Mouse (Mus musculus): Measurements from ENCODE around the gene Inhbb.

Gene Inhbb

GRCm38 (mm10) chr1:119421576-119422421 is at the start of gene Inhbb:
Gene Inhbb (minus strand): TSS chr1:119422248.
- peak in 1 of 2 experiments; percentile 9 for DNase-seq

DNA sequence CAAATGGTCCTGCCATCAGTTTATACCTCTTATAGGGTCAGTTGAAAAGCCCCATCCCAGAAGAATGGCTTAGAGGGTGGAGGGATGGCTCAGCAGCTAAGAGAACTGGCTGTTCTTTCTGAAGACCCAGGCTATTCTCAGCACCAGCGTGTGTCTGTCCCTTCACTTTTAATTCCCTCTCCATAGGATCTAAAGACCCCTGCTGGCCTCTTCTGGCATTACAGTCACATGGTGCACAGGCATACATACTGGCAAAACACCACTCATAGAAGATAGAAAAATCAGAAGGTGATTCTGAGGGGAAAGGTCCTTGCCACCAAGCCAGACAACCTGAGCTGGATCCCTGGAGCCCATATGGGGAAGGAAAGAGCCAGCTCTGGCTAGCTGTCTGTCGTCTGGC is 41.3 kb upstream of the Inhbb start:
- peak; percentile 20 to 64 for DNase-seq

GRCm38 (mm10) chr1:119460062-119460461 is 38.0 kb upstream of the Inhbb start:
- no peak for DNase-seq

DNA sequence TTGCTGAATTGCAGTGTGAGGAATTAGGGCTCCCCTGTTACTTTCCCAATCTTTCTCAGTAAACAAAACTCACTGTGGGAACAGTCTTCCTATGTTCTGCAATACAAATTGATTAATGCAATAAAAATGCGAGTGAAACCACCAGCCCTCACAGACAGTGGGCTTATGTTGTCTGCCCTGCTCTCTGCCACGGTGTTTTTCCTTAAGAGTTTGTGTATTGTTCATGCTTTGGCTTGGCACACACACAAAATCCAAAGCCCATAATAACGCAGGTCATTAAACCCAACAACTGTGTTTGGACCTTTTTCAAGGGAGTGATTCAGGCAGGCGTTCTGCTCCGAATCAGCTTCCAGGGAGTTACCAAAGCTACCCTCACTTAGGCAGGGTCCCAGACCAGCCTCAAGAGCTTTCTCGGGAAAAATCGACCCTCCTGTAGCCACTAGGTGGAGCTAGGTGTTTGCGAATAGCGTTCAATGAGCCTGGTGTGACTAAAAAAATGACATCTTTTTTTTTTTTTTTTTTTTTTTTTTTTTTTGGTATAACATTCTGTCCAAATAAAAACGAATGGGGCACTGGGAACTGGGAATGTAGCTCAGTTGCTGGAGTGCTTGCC is 36.1 kb upstream of the Inhbb start:
- peak; percentile 31 to 72 for DNase-seq

GRCm38 (mm10) chr1:119457528-119457855 is 35.4 kb upstream of the Inhbb start:
- no peak for DNase-seq

DNA sequence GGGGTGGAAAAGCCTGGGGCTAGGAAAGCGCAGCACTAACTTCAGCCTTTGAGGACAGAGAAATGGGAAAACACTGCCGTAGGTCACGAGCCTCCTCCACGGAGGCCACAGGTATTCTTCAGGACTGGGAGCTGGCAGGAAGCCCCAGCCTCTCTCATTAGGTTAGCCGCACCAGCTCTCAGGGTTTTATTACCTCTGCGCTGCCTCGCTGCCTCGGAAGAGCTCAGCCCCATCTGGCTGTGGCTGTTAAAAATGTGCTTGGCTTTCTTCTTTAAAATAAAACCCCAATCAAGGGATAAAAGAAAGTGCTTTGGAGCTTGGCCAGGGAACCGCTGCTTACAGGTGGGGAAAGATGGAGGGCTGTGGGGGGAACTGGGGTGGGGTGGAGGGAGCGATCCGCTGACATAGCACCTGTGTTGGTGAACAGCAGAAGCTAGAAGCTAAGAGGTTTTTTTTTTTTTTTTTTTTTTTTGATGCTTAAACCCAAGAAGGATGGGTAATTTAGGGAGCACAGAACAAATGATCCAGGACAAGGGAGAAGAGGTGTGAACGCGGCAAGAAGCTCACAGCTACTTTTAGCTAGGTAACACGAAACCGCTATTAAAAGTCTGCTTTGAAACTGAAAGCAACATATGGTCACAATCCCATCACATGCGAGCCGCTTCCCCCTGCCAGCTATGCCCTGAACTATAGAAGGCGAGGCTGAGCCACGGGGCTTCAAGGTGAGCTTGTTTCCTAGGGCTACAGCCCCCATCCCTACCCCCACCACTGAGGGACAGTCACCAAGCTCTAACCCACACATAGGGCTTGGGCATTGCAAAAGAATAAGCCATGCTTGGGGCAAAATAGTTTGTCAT is 34.9 kb upstream of the Inhbb start:
- DNase-seq: peak; percentile 16 to 25

GRCm38 (mm10) chr1:119453731-119454130 is 31.7 kb upstream of the Inhbb start:
- no peak for DNase-seq

DNA sequence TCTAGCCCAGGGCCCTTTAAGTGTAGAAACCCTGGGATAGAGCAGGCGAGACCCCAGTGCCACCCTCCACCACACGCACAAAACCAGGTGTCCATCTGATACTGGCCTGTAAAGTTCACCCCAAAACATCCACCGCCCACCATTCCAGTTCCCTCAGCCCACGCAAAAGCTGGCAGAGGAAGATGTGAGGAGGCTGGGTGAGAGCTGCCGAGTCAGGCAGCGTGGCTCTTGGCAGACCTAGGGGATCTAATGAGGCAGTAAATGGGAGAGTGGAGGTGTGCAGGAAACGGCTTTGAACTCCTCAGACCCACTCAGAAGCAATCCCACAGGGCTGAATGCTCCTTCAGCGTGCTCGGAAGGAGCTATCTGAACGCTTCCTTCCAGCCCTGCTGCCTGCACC is 29.4 kb upstream of the Inhbb start:
- no peak for DNase-seq

DNA sequence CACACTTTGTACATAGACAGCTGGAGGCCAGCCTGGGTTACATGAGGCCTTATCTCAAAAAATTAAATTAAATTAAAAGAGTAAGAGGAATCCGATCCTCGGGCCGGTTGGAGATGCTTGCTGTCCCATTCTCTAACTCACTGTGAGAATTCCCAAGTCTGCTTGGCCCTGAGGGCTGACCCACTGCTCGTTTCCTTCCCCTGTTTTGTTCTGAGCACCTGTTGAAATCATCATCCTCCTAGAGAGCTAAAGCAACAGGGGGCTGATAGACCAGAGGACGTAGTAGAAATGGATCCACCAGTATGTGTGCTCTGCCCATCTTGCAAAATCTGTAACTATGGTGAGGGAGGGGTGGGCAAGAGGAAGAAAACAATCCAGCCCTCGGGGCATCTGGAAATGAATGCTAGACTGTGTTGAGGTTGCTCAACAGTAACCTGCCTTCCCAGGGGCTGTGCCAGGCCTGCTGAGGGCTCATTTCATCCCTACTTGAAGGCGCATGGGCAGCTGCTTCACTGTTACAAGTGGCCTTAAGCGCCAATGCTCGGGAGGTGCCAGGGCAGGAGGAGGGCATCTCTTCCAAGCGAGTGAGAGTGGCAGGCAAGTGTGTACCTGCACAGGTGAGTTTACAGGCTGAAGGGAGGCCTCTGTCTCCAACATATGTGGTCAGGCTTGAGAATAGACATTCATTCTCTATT is 28.8 kb upstream of the Inhbb start:
- no peak for DNase-seq

- DNase-seq: no peak
Observed at GRCm38 (mm10) chr1:119446753-119447283, 24.8 kb upstream of the Inhbb start.

DNA sequence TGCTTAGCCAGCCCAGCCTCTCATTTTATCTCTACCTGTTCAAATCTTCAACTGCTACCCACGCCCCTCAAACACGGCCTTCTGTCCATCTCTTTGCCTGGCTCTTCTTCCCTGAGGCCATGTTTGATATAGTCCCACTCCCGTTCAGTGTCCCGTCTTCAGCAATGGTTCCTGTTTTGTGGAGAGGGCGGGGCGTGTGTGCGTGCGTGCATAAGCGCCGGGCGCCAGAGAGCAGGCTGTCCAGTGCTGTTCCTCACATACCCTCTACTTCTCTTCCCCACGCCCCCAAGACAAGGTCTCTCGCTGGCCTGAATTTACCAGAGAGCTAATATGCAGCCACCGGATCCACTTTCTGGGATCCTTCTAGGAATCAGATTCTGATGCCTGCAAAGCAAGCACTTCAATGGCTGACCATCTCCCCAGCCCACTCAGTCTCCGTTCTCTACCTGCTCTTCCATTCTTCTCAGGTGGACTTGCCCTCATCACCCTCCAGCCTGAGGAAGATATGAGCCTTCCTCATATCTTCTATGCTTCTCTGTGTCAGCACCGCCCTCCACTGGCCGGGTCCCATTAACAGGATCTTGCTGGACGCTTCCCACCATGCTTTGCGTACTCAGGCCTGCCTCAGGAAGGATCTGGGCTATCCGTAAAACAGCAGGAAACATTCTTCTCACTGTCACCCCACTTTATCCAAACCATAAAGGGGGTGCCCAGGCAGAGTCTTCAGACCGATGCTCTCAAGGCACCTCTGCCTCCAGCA is 21.7 kb upstream of the Inhbb start:
- no peak for DNase-seq

GRCm38 (mm10) chr1:119442901-119443300 is 20.9 kb upstream of the Inhbb start:
- no peak for DNase-seq

- DNase-seq: no peak
Observed at GRCm38 (mm10) chr1:119438105-119438637, 16.1 kb upstream of the Inhbb start.

- no peak for DNase-seq
Observed at GRCm38 (mm10) chr1:119437401-119437800, 15.4 kb upstream of the Inhbb start.

DNA sequence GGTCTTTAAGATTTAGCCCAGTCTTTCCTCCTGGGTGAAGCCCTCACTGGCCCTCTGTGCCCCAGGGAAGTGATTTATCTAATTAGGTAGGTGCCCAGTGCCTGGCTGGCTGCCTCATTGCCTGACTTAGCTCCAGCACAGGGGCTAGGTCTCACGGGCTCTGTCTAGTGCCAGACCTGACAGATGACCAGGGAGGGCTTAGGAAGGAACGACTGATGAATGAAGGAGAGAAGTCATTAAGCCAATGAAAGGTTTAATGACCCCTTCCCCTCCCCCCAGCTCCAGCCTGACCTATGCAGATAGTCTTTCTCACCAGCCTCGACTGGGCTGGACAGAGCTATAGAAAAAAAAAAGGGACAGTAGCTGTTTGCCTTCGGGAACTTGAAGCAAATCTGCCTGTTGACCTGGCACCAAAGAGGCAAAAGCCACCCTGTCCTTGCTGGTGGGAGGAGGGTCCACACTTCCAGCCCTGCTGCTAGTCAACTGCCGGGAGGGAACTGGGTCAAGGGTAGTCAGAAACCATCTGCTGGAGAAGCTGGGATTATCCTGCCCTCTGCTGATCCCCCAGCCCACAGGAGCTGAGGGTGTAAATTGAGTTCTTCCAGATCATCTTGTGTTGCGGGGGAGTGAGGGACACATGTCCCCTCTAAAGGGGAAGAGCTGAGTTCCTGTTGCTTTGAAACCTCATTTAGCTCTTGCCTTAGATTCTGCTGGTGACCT is 2.3 kb upstream of the Inhbb start:
- DNase-seq: no peak

DNA sequence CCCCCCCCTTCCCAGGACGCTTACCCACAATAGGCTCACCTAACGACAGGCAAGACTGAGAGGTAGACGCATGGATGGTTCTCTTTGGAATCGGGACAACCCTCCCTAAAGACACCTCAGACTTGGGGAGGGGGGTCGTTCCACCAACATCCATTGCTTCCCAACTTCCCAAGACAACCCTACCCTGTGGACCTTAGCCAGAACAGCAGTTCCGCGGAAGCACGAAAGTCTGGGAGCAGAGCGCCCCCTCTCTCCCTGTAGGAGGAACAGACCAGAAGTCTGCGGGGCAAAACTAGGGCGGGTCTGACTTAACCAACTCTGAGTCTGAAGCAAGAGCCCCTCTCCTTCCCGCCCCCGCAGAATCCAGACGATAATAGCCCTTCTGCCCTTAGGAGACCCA is 1.5 kb upstream of the Inhbb start:
- peak; percentile 40 to 45 for DNase-seq

GRCm38 (mm10) chr1:119422460-119423015 is 490 bp upstream of the Inhbb start:
- peak in 1 of 2 experiments; percentile 3 for DNase-seq

DNA sequence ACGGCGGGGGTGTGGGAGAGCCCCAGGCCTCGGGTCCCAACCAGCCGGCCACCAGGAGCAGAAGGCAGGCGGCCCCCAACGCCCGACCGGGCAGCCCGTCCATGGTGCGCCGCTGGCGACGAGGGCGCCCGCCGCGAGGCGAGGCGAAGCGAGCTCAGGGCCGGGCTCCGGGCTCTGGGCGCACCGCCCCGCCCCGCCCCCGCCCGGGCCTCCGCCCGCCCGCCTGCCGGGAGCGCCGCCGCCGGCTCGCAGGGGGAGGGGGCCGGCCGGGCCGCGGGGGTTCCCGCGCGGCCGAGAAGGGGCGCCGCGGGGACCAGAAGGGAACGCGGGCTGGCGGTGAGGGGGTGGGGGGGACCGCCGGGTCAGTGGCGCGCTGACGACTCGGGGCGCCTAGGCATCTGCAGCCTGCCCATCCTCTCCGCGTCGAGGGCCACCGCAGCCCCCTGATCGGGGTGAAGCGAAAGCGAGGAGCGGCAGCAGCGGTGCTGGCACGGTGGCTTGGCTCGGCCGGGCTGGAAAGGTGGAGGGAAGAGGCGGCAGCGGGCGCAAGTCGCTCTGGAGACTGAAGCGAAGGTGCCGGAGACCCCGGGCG is 968 bp downstream of the Inhbb start:
- DNase-seq: no peak

- DNase-seq: no peak
Observed at GRCm38 (mm10) chr1:119420189-119420983, 1.7 kb downstream of the Inhbb start.
